Mouse (Mus musculus) CD4-positive, CD25-positive, alpha-beta regulatory T cell, adult 4 months (primary cell): ENCODE data around the gene Gm20403. TPM values are rescaled to one million over a fixed set of nuclear protein-coding genes. Genes with fewer than 3 reads are reported as not detected.
A peak's percentile ranks its signal among the peaks of the same experiment; 100 is the strongest.
"Not testable (repeated sequence)": the region's sequence is repeated elsewhere in the genome, so short reads cannot be mapped to it uniquely, and the experiment has no call there.

ENCODE experiments used
- ATAC-seq: one replicate; pipeline ENCODE4 v1.8.0; 2017
- polyA plus RNA-seq, 2 experiments: library from polyadenylated mRNA; unstranded; fragments of 100-300 nt; shearing (Covaris generic); gene quantifications; one replicate each; pipeline ENCODE4 v1.2.1; 2017

Gene Gm20403
- polyA plus RNA-seq, 2 experiments from 2014 or later: not detected

DNA sequence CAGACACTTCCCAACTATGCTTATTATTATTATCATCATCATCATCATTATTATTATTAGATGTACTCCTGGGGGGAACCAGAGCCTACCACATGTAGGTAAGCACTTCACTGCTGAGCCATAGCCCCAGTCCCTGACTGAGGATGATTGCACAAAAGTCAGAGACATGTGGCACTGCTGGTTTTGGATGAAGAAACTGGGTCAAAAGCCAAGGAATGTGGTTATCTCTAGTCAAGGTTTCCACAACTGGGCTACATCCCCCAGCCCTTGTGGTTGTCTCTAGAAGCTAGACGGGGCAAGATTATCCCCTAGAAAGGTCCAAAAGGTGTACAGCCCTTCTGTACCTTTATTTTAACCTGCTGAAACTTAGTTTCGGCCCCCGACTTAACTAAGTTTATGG is 6.5 kb upstream of the Gm20403 start:
- no peak for ATAC-seq

DNA sequence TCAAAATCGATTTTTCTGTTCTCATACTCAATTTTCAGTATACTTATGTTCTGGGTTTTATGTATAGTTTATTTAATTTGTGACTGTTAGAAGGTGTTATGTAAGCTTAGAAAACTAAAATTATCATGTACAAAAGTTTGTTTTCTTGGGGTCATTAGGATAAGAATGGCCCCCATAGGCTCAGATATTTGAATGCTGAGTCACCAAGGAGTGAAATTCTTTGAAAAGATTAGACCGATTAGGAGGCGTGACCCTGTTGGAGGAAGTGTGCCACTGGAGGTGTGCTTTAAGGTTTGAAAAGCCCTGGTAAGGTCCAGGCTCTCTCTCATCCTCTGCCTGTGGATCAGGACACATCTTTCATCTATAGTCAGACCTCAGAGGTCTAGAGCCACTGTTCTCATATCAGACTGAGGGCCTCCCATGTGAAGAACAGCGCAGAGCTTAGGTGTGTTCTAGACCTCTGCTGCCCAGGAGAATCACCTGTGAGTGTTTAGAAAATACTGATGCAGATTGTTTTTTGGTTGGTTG is 2.1 kb upstream of the Gm20403 start:
- ATAC-seq: no peak

DNA sequence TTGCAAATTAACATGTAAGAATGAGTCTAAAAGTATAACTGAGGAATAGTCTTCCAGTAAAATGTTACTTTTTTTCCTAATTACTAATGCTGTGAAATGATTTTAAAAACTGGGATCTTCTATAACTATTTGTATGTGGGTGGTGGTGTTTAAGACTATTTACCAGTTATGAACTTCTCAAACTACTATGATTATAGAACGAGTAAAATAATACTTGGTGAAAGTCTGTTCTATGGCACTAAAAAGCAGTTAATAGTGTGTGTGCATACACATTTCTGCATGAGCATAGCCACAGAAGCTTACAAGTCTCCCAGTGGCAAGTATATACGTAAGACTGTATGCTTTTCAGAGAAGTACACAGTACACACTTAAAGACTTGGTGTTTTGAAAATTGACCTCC is 827 bp upstream of the Gm20403 start:
- ATAC-seq: no peak

DNA sequence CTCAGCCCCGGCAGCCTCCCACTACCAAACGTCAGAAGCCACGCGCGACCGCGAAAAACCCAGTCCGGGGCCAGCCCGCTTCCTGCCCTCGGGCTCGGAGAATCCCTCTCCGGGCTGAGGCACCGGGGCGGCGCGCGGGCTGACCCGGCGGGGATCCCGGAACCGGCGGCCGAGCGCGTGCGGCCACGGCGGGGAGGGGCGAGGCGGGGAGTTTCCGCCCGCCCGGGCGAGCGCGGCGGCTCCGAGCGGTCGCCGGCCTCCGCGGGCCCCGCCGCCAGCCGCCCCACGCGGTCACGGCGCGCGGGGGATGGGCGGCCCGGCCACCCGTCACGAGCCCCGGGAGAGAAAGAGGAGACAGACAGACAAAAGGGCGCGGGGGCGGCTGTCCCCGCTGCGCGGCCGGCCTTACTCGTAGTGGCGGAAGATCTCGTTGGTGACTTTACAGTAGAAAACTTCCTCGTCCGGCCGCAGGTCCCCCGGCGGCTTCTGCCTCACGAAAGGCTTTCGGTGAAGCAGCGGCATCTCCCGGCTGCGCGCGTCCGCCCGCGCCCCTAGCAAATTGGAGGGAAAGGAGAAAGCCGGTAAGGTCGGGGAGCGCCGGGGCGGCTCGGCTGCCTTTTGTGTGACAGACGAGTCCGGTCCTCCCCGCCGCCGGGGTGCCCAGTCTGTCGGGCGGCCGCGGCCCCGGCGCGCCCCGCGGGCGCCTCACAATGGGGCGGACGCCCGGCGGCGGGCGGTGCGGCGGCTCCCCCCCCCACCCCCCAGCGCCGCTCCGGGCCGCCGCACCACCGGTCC is 875 bp downstream of the Gm20403 start:
- ATAC-seq: peak; percentile 61

DNA sequence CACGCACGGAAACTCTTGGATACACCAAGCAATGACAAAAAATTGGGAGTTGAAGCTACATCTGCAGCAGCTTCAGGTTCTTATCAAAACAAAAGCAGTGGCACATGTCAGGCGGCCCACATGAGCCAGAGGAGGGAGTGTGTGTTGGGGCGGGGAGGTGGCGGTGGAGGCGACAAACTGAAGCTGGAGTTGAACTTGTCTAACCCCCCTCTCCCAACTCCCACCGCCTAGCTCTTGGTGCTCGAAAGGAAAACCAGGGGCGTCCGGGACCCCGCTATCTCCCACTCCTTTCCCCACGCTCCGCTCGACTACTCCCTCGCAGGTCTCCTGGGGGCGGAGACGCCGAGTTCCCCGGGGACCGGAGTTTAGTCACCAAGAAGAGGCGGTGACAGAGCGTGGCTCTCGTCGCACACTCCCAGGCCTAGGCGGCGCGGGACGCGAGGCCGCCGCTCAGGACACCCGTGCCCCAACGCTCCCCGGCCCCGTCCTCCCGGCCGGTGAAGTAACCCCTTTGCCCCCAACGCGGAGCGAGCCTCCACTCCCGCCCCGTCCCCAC is 1.6 kb downstream of the Gm20403 start:
- ATAC-seq: peak; percentile 44

DNA sequence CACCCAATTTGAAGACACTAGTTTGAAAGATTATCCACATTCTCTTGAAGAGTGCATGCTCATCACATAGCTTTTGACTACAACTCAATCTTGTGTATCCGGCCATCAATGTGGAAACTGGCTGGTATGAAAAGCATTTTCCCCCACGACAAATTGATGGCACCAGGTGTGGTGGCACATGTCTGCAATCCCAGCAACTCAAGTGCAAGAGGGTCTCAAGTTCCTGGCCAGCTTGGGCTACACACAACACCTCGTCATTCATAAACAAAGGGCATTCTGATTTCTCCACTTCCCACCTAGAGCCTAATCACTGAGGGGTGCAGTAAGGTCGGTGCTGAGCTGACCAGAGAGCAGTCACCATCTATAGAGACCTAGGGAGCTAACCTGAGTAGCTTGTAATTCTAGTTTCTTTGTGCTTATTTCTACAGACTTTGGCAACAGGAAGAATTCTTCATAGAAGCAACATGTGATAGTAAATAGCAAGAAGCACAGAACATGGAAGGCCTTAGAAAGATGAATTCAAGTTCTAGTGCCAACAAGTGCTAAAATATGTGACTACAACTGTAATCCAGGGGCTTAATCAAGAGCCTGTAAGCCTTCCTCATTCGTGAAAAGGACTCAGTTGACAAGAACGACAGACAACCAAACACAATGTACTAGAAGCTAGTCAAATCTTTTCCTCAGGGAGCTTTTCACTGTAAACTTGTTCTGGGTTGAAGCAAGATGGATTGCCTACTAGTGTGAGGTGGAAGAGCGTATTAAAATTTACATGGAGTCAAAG is 3.2 kb downstream of the Gm20403 start:
- ATAC-seq: no peak

DNA sequence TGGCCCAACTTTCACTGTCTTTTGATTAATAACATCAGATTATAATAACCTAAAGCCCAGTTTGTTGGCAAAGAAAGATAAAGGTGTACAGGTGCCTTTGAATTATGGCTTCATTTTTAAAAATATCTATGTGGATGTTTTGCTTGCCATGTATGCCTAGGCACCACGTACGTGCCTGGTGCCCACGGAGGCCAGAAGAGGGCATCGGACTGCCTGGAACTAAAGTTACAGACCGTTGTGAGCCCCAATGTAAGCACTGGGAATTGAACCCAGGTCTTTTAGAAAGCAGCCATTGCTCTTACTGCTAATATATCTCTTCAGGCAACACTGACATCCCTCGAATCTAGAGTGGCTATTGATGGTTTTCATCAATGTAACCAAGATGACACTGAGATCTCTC is 4.4 kb downstream of the Gm20403 start:
- no peak for ATAC-seq

DNA sequence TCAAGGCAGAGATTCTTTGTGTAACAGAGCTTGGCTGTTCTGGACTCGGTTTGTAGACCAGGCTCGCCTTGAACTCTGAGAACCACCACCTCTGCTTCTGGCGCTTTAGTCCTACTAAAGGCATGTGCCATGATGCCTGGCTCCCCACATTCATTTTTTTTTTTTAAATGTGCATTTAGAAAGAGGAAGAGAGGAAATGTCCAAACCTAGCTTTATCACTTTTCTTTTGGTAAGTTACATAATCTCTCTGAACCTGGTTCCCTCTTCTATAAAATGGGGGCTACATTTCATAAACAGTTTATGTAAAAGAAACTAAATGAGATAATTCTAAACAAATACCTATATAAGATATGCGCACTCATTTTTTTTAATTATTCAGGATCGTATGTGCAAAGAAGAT is 5.4 kb downstream of the Gm20403 start:
- no peak for ATAC-seq

DNA sequence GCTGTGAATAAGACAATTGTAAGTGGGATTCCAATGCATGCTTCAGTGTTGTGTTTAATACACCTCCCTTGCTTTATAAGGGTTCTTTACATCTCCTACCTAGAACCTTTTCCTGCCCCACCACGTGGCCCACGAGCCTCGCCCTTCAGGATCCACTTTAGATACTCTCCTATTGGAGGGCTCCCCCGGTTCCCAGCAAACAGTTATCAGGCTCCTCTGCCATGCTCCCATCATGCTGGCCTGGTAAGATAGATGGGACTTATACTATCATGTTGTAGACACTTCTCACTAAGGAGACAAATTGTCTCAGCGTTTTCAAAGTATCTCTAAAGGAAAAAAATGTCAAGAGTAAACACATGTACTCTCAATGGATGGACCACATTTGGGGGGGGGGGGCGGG is 5.8 kb downstream of the Gm20403 start:
- no peak for ATAC-seq

DNA sequence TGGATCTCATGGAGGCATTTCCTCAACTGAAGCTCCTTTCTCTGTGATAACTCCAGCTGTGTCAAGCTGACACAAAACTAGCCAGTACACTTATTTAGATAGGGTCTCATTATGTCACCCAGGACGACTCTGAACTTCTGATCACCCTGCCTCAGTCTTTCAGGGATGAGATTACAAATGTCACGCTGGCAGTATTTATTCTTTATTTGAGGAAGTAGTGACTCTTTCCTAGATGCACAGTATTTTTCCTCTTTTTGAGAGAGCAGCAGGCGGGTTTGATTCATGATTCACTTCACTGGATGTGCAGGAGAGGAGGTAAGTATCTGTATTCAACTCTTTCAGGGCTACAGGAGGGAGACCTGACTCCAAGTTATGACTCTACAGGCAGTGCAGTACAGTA is 17.3 kb downstream of the Gm20403 start:
- ATAC-seq: no peak

DNA sequence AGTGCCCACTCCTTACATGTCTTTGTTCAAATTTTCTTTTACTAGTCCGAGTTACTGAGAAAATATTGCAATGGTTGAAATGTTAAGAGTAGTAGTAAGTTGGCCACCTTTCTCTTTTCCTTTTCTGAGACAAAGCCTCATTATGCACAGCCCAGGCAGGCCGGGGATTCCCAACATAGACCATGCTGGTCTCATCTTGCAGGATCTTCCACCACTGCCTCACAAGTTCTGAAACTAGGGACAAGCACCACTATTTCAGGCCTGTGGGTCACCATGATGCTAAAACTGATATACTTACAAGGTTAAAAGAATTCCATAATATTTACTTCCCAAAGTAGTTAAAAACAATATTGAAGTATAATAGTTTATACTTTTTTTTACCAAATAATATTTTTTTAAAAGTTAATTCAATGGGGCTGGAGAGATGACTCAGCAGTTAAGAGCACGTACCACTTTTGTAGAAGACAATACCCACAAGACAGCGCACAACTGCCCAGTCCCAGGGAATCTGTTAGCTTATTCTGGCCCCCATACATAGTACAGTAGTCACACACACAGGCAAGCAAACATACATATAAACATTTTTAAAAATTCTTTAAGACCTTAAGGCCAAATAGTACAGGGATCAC is 20.7 kb downstream of the Gm20403 start:
- no peak for ATAC-seq

DNA sequence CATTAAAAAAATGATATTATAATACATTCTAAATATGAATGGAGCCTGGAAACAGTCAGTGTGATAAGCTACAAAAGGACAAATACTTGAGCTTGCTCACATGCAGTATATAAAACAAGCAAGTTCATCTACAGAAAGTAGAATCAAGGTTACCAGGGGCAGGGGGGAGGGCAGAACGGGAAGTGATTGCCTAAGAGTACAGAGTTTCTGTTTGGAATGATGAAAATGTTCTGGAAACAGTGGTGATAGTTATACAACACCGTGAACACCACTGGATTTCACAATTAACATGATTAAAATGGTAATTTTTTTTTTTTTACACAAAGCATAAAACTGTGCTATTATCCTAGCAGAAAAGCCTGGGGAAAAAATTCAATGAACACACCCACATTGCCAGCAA is 26.8 kb downstream of the Gm20403 start:
- ATAC-seq: no peak

DNA sequence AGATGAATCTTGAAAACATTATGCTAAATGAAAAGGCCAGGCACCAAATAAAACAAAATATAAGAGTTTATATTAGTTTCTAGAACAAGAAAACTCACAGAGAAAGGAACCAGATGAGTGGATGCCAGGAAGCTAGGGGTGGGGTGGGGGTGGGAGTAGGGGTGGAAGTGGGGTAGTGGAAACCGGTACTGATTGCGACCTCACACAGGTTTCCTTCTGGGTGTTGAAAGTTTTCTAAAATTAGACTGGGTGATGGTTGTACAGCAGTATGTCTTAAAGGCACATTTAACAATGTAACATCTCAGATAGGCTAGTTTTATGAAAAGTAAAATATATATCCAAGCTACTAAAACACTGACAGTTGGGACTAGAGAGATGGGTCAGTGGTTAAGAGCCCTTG is 29.4 kb downstream of the Gm20403 start:
- peak; percentile 29 for ATAC-seq

DNA sequence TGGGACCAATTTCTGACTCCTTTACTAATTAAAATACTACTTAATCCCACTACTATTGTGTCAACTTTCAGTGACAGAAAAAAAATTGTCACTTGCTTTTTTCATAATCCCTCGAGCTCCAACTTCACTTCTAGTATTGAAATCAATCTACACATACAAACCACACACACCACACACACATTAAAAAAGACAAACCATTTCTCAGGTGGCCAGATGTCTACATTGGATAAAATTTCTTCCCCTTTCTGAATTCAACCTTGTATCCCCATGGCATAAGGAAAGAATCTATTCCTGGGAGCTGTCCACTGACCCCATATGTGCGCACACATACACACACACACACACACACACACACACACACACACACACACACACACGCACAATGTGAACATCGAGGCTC is 29.9 kb downstream of the Gm20403 start:
- no peak for ATAC-seq

DNA sequence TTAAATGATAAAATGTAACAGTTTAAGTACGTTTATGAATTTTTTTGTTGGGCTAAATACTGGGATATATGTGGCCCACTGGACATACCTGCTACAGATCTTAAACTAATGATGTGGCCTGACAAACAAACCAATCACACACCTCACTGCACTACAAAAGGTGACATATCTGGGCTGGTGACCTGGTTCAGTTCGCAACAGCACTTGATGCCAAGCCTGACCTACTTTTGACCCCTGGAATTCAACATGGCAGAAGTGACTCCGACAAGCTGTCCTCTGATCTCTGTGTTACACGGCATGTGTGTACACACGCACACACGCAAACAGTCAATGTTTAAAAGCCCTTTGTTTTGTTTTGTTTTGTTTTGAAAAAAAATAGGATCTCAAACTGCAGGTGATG is 40.2 kb downstream of the Gm20403 start:
- ATAC-seq: no peak

DNA sequence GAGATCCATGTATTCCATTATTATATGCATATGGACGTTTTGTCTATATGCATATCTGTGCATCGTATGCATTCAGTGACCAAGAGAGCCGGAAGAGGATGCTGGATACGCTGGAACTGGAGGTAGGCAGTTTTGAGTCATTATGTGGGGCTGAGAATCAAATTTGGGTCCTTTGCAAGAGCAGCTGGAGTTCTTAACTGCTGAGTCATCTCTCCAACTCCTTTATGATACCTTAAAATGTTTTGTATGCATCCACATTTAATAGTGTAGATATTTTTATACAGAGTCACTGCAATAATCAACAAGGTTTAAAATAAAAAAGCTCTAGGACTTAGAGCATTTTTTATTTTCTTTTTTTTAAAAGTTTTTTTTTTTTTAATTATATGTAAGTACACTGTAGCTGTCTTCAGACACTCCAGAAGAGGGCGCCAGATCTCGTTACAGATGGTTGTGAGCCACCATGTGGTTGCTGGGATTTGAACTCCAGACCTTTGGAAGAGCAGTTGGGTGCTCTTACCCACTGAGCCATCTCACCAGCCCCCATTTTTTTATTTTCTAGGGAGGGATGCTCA is 43.7 kb downstream of the Gm20403 start:
- not testable (repeated sequence) for ATAC-seq

DNA sequence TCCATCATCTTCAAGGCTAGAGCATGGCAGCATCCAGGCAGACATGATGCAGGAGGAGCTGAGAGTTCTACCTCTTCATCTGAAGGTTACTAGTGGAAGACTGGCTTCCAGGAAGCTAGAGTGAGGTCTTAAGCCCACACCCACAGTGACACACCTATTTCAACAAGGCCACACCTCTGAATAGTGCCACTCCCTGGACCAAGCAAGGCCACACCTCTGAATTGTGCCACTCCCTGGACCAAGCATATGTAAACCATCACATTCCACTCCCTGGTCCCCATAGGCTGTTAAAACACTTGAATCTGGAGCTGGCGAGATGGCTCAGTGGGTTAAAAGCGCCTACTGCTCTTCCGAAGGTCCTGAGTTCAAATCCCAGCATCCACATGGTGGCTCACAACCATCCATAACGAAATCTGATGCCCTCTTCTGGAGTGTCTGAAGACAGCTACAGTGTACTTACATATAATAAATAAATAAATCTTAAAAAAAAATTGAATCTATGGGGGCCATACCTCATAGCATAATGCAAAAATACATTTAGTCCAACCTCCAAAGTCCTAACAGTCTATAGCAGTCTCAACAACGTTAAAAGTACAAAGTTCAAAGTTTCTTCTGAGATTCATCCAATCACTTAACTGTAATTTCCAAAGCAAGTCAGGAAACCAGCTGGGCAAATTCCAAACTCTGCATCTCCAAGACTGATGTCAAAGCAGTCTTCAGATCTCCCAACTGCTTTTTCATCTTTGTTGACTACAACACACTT is 48.6 kb downstream of the Gm20403 start:
- not testable (repeated sequence) for ATAC-seq
